Mouse (Mus musculus) brain, embryonic 14.5 days (tissue): ENCODE measurements around the gene Eml1.
A peak's percentile ranks its signal among the peaks of the same experiment; 100 is the strongest.

Experiments
- CTCF ChIP-seq: fragments of 200-500 bp; IDR thresholded peaks from 2 replicates; pipeline ENCODE4 v1.5.1; 2012; ENCODE audit warnings: inconsistent platforms, mild to moderate bottlenecking, moderate library complexity, borderline replicate concordance; ENCODE audit not compliant: insufficient read depth, insufficient read length; ENCODE audit errors: extremely low read depth
- POLR2A ChIP-seq: fragments of 200-500 bp; IDR thresholded peaks from 2 replicates; pipeline ENCODE4 v1.6.1; 2012; ENCODE audit warnings: mild to moderate bottlenecking, inconsistent platforms, borderline replicate concordance; ENCODE audit not compliant: poor library complexity, insufficient read depth, insufficient read length, severe bottlenecking; ENCODE audit errors: extremely low read depth

GRCm38 (mm10) chr12:108554120-108554841 lies 183.5 kb downstream of the Eml1 start, which contains the start of gene Evl:
- TF ChIP-seq CTCF (no peak), POLR2A (peak; percentile 80)
